Mouse (Mus musculus) gastrocnemius, postnatal 25 days (tissue): Measurements from ENCODE around the gene Plekhh2. TPM values are rescaled to one million over a fixed set of nuclear protein-coding genes. Genes with fewer than 3 reads are reported as not detected.
"Not testable (repeated sequence)": the region's sequence is repeated elsewhere in the genome, so short reads cannot be mapped to it uniquely, and the experiment has no call there.

Experiments used
- DNase-seq: peaks from one replicate; pipeline ENCODE4 v3.0.0; 2022
- total RNA-seq, 2 experiments: library from RNA; stranded (reverse); gene quantifications; 1 replicate in 1 of 2; 2 replicates in 1 of 2; pipeline ENCODE4 v1.2.3; 2021

Plekhh2 gene
- total RNA-seq, 2 experiments from 2014 or later: 2.2 to 2.3 TPM

DNA sequence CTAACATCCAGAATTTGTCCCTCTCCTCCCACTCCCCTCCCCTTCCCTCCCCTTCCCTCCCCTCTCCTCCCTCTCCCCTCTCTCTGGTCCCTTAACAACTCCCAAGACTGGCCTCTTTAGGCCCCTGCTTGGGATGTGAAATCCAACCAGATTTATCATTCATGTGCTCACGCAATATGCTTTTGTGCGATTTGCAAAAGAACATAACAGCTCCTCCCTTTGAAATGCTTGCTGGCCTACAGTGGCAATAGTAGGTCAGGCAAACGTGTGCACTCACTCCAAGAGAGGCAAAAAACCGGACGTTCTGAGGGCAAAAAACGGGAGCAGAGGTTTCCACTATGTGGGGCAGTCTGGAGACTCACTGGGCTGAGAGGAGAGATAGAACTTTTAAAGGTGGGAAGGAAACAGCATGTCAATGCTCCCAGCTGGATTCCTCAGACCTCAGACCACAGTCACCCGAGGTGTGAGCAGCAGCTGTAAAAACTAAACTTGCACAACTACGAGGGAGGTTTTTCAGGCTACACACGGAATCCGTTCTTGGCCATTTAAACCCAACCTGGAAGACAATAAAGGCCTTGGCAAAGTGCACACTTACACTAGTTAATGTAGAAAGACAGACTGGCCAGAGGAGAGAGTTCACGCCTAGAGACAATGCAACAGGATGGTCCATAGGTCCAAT is 595 bp upstream of the Plekhh2 start:
- DNase-seq: no peak

GRCm38 (mm10) chr17:84512516-84513085 is 906 bp downstream of the Plekhh2 start:
- DNase-seq: no peak

DNA sequence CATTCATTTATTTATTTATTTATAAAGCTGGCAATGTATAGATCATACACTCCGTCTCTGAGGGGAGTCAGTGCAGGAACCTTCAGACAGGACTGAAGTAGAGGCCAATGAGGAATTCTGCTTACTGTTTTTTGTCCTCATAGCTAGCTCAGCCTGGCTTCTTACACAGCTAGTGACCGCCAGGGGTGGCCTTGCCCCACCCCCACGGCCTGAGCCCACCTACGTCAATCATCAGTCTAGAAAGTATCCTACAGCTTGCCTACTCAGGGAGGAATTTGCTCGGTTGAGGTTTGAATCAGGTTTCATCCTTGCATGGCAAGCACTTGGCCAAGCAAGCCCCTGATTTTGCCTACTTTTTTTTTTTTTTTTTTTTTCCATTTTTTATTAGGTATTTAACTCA is 4.2 kb downstream of the Plekhh2 start:
- no peak for DNase-seq

- DNase-seq: no peak
These were observed 7.7 kb downstream of the Plekhh2 start for GRCm38 (mm10) chr17:84519346-84519745.

GRCm38 (mm10) chr17:84520057-84520456 is 8.4 kb downstream of the Plekhh2 start:
- DNase-seq: no peak

DNA sequence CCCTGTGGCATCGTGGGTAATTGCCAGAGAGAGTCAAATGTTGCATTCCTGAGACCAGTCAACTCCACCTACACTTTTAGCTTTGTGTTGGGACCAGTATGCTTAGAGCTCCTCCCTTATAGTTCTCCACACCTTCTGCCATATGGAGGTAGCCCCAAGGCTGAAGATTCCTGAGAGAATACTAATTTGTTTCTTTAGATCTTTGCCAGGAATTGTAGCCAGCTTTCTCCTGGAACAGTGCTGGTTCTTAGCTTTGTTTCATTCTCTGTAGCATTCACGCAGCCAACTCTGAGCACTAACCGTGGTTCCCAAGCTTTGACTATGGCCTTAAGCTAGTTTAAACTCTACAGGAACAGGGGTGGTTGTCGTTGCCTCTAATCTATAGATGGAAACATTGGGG is 17.7 kb downstream of the Plekhh2 start:
- DNase-seq: no peak

GRCm38 (mm10) chr17:84530202-84530796 is 18.6 kb downstream of the Plekhh2 start:
- DNase-seq: no peak

DNA sequence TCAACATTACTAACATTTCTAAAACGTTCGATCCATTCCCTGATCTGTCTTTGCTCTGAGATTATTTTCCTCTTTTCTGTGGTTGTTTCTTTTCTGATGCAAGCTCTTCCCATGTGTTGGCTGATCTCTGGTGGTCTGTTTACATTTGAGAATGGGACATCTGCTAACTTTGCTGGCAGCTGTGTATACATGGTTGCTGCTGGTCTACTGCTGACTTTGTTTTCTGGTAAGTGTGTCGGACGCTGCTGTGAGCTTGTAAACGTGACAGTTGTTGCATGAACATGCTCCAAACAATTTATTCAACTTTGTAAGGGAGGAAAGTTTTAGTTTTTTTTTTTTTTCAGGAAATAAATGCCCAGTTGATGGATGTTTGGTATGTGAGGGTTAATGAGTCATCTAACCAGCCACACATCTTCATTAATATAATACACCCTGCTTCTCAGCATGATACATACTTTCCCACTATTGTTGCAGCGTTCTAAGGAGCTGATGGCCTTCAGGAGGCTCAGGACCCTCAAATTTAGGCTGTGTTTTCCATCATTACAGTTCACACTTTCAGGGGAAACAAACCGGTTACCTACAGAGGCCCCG is 21.3 kb downstream of the Plekhh2 start:
- DNase-seq: no peak

DNA sequence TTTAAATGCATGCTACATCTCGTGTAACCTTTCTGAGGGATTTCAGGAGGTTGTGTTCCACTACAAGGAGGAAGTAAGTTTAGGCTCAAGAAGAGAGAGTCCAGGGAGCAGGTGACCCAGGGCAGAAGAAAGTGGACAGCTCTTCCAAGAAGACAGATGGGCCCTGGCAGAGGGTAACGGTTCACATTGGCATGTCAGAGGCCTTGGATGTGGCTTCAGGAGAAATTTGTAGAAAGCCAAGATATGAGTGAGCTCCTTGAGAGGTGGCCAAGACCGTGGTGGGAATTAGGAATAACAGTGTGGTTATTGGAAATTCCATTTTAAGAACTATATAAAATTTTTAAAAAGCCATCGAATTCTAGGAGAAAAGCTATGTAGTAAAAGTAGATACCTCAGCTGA is 22.1 kb downstream of the Plekhh2 start:
- no peak for DNase-seq

GRCm38 (mm10) chr17:84534632-84535031 is 22.9 kb downstream of the Plekhh2 start:
- no peak for DNase-seq

DNA sequence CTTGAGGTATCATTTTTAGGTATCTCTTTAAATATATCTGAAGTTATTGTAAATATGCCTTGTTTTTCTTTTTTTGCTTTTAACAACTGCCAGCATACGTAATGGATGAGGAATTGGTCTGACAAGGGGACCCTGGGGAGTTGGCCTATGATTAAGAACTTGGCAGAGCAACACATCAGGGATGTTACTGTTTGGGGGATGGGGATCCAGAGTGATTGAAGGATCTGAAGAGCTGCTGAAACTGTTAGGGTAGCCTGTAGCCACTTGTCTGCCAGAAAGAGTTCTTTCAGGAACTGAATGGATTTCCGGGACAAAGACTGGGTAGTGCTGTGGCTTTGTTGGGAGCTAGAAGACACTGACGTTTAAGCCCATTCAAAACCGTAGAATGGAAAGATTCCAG is 23.5 kb downstream of the Plekhh2 start:
- peak; percentile 45 for DNase-seq

GRCm38 (mm10) chr17:84537301-84537700 is 25.6 kb downstream of the Plekhh2 start:
- no peak for DNase-seq

- no peak for DNase-seq
These were observed 26.3 kb downstream of the Plekhh2 start for GRCm38 (mm10) chr17:84537966-84538365.

- no peak for DNase-seq
These were observed 28.9 kb downstream of the Plekhh2 start for GRCm38 (mm10) chr17:84540603-84541002.

- DNase-seq: no peak
These were observed 39.5 kb downstream of the Plekhh2 start for GRCm38 (mm10) chr17:84550902-84551877.

DNA sequence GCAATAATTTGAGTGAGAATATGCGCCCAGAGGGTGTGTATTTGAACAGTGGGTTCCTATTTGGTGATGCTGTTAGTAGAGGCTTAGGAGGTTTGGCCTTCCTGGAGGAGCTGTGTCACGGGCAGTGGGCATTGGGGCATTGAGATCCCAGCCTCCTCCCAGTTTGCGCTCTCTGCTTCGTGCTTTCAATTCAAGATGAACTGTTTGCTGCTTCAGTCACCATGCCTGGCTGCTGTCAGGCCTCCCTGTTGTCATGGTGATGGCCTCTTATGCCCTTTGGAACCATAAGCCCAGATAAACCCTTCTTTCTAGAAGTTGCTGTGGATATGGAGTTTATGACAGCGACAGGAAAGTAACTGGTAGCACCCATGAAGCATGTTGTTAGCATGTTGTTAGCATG is 40.5 kb downstream of the Plekhh2 start:
- DNase-seq: no peak

DNA sequence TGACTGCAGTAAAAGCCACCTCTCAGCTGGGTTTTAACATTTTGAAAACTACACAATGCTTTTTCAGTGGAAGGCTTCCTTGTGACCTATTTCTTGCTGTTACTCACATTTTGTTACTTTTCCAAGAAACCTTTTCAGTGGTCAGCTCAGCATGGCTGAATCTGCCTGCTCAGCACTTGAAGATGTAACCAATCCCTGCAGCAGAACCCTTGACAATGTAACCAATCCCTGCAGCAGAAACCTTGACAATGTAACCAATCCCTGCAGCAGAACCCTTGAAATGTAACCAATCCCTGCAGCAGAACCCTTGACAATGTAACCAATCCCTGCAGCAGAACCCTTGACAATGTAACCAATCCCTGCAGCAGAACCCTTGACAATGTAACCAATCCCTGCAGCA is 52.6 kb downstream of the Plekhh2 start:
- not testable (repeated sequence) for DNase-seq

GRCm38 (mm10) chr17:84565762-84566161 is 54.1 kb downstream of the Plekhh2 start:
- no peak for DNase-seq

GRCm38 (mm10) chr17:84566773-84567555 is 55.3 kb downstream of the Plekhh2 start:
- no peak for DNase-seq

DNA sequence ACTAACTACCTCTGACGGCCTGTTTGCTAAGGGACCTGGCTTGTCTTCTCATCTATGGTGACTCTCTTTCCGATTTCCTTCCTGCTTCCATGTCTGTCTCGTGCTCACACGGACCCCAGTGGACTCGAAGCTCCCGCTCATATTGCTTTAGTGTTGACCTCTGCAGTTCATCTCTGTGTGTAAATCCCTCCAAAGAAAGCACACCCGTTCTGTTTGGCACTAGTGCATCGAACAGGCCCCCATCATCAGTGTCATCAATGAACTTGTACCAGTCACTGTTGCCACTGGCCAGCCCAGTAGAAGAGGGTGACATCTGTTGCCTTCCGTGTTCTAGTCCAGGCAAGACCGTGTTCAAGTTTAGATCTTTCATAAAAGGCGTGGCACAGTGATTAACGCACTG is 57.1 kb downstream of the Plekhh2 start:
- DNase-seq: no peak

DNA sequence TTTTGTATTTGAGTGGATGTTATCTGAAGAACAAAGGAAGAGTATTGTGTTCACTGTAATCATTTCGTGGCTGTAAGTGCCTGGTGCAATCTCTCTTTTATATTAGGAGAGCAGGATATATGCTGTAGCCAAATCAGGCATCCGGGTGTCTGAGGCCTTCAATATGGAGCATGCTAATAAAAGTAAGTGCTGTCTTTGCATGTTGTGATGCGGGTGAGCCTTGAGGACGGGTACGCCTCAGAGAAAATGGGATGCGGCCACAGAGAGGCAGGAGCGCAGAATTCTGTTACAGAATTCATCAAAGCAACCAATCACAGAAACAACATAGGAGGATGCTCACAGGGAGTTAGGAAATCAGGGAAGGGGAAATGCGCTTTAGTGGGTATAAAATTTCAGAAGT is 58.1 kb downstream of the Plekhh2 start:
- DNase-seq: no peak
